Mouse (Mus musculus) hindbrain, embryonic 13.5 days (tissue): ENCODE measurements at regions not wholly inside any gene's neighbourhood (a gene's known extent, or its start where the extent isn't known, plus 50 kb on each side); places are given as distances from the start of the nearest gene placed in this dataset.

ENCODE experiments used
- ATAC-seq: fragments of 200-750 bp; cut with Nextera tagmentation; 2 replicates; pipeline ENCODE4 v1.8.0; 2017; ENCODE audit warnings: moderate TSS enrichment; ENCODE audit not compliant: low FRiP score
- H3K27ac ChIP-seq: fragments of 300-500 bp; sonication (generic); 2 replicates; pipeline ENCODE4 v1.5.1; 2015; ENCODE audit warnings: inconsistent platforms, mild to moderate bottlenecking, moderate library complexity
- H3K27me3 ChIP-seq: fragments of 300-500 bp; sonication (generic); 2 replicates; pipeline ENCODE4 v1.6.1; 2015; ENCODE audit warnings: mild to moderate bottlenecking, inconsistent platforms
- H3K36me3 ChIP-seq: fragments of 300-500 bp; sonication (generic); 2 replicates; pipeline ENCODE4 v1.6.1; 2015; ENCODE audit warnings: mild to moderate bottlenecking, inconsistent platforms
- H3K4me1 ChIP-seq: fragments of 300-500 bp; sonication (generic); replicated peaks from 2 replicates; pipeline ENCODE4 v1.6.1; 2015; ENCODE audit warnings: inconsistent platforms
- H3K4me2 ChIP-seq: fragments of 300-500 bp; sonication (generic); 2 replicates; pipeline ENCODE4 v1.6.1; 2015; ENCODE audit warnings: inconsistent platforms, mild to moderate bottlenecking, moderate library complexity
- H3K4me3 ChIP-seq: fragments of 300-500 bp; sonication (generic); 2 replicates; pipeline ENCODE4 v1.5.1; 2015; ENCODE audit warnings: mild to moderate bottlenecking, inconsistent platforms
- H3K9ac ChIP-seq: fragments of 300-500 bp; sonication (generic); 2 replicates; pipeline ENCODE4 v1.6.1; 2015; ENCODE audit warnings: mild to moderate bottlenecking, inconsistent platforms
- H3K9me3 ChIP-seq: fragments of 300-500 bp; sonication (generic); 2 replicates; pipeline ENCODE4 v1.6.1; 2016; ENCODE audit warnings: inconsistent platforms
- WGBS: fragments of 180-500 bp; shearing (Covaris S2); methylation state at CpG from one replicate; pipeline ENCODE4 v1.1.7; 2015; 5-methylcytosine and 5-hydroxymethylcytosine counted together

- Histone ChIP-seq H3K9ac (no peak overlapping the region), H3K4me2 (no peak overlapping the region), H3K27me3 (no peaks in the 10 kb centered on the region), H3K4me1 (no peaks in the 10 kb centered on the region), H3K36me3 (no peaks in the 10 kb centered on the region), H3K9me3 (no peaks in the 10 kb centered on the region), H3K4me3 (no peak overlapping the region), H3K27ac (no peak overlapping the region)
- ATAC-seq, result no peak
- 85% methylated on average over 14 of the region's 14 CpGs for WGBS
Measured at GRCm38 (mm10) chr4:9046436-9046835, 807.6 kb upstream of the Car8 start.

DNA sequence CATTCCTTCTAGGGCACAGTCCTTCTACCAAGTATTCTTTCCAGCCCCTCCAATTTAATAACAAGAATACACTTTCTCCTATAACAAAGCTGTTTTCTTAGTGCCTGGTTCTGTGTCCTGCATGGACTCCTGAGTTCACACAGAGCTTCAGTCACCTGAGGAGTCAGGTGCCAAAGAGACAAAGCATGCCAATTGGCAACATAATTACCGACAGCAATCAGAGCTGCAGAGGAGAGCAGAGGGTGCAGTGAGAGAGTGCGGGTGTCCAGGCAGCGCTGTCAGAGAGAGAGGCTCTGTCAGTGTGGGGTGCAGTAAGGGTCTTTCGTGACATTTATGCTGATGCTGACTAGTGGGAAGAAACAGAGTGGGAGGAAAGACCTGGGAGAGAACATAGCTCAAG, 807.2 kb upstream of the Car8 start:
- no peak overlapping the region for H3K4me3 ChIP-seq
- H3K27me3 ChIP-seq, result no peaks in the 10 kb centered on the region
- no peak overlapping the region for H3K9ac ChIP-seq
- no peak overlapping the region for H3K27ac ChIP-seq
- WGBS, result 80% methylated on average over 4 of the region's 4 CpGs
- H3K9me3 ChIP-seq, result no peaks in the 10 kb centered on the region
- ATAC-seq, result no peak
- no peaks in the 10 kb centered on the region for H3K4me1 ChIP-seq
- H3K36me3 ChIP-seq, result no peaks in the 10 kb centered on the region
- H3K4me2 ChIP-seq, result no peak overlapping the region

- WGBS, result 95% methylated on average over 4 of the region's 4 CpGs
- H3K4me1 ChIP-seq, result peaks cover 6% of the 10 kb centered on the region; the same call in 1 of the 2 replicates
- no peak for ATAC-seq
- H3K9me3 ChIP-seq, result no peaks in the 10 kb centered on the region
- 0 out of 2 replicates have a peak, but pooled peaks cover 3% of the 10 kb centered on the region for H3K27me3 ChIP-seq
- no peak overlapping the region for H3K9ac ChIP-seq
- no peak overlapping the region for H3K4me2 ChIP-seq
- no peaks in the 10 kb centered on the region for H3K36me3 ChIP-seq
- no peak overlapping the region for H3K4me3 ChIP-seq
- H3K27ac ChIP-seq, result no peak overlapping the region
Measured at GRCm38 (mm10) chr4:9036005-9036404, 797.2 kb upstream of the Car8 start.

- Histone ChIP-seq H3K27ac (no peak overlapping the region), H3K9ac (no peak overlapping the region), H3K9me3 (no peaks in the 10 kb centered on the region), H3K4me3 (no peak overlapping the region), H3K27me3 (0 out of 2 replicates have a peak, but pooled peaks cover 3% of the 10 kb centered on the region), H3K36me3 (no peaks in the 10 kb centered on the region), H3K4me2 (no peak overlapping the region), H3K4me1 (peaks cover 6% of the 10 kb centered on the region; the same call in 1 of the 2 replicates)
- ATAC-seq, result peak; percentile 58
- 69% methylated on average over 4 of the region's 4 CpGs for WGBS
Measured at GRCm38 (mm10) chr4:9035350-9035749, 796.5 kb upstream of the Car8 start.

- WGBS, result 54% methylated on average over 4 of the region's 4 CpGs
- Histone ChIP-seq H3K36me3 (no peaks in the 10 kb centered on the region), H3K27ac (no peak overlapping the region), H3K27me3 (0 out of 2 replicates have a peak, but pooled peaks cover 3% of the 10 kb centered on the region), H3K9ac (no peak overlapping the region), H3K4me2 (no peak overlapping the region), H3K4me3 (no peak overlapping the region), H3K4me1 (peaks cover 6% of the 10 kb centered on the region; the same call in 1 of the 2 replicates), H3K9me3 (no peaks in the 10 kb centered on the region)
- no peak for ATAC-seq
Measured at GRCm38 (mm10) chr4:9034280-9034679, 795.4 kb upstream of the Car8 start.

- H3K4me3 ChIP-seq, result no peak overlapping the region
- no peak for ATAC-seq
- H3K36me3 ChIP-seq, result no peaks in the 10 kb centered on the region
- no peak overlapping the region for H3K9ac ChIP-seq
- H3K9me3 ChIP-seq, result no peaks in the 10 kb centered on the region
- H3K27me3 ChIP-seq, result 0 out of 2 replicates have a peak, but pooled peaks cover 3% of the 10 kb centered on the region
- H3K4me2 ChIP-seq, result no peak overlapping the region
- no peak overlapping the region for H3K27ac ChIP-seq
- peaks cover 16% of the 10 kb centered on the region for H3K4me1 ChIP-seq
- 86% methylated on average over 6 of the region's 6 CpGs for WGBS
Measured at GRCm38 (mm10) chr4:9033106-9033642, 794.3 kb upstream of the Car8 start.

DNA sequence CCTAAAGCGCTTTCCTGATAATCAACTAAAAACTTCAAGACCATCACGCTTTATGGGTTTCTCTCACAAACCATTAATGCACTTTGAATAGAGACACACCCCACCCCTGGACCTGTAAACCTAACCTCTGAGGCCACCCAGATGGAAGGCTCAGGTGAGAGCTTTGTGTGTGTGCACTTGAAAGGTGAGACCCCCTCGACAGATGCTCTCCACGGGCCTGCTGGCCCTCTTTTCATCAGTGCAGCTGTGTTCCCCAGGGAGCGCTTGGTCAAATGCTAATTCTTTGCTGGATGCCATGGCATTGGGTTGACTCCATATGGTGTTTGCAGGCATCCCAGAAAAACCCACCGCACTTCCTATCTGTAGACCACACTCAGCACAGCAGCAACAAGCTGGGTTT, 792.8 kb upstream of the Car8 start:
- no peaks in the 10 kb centered on the region for H3K27me3 ChIP-seq
- no peak for ATAC-seq
- H3K4me2 ChIP-seq, result no peak overlapping the region
- H3K9ac ChIP-seq, result no peak overlapping the region
- WGBS, result 40% methylated on average over 6 of the region's 6 CpGs
- H3K4me3 ChIP-seq, result no peak overlapping the region
- peaks cover 27% of the 10 kb centered on the region for H3K4me1 ChIP-seq
- no peak overlapping the region for H3K27ac ChIP-seq
- no peaks in the 10 kb centered on the region for H3K9me3 ChIP-seq
- no peaks in the 10 kb centered on the region for H3K36me3 ChIP-seq

DNA sequence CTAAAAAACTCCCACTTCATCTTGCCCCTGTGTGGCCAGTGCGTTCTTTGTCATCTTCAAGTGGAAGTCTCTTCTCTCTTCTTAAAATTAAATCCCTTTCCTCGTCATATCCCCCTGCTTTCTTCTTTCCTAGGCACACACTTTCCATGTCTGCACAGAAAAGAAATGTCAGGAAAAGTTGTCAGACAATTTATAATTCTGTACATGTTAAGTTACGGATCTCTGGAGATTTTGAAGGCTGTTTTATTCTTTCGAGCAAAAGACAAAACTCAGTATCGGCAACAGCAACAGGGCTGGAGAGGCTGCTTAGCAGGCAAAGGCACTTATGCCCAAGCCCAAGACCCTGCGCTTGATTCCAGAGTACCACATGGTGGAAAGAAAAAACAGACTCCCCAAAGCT, 790.1 kb upstream of the Car8 start:
- Histone ChIP-seq H3K9ac (no peak overlapping the region), H3K4me3 (peak overlapping the region; percentile 43)
- ATAC-seq, result no peak

GRCm38 (mm10) chr4:9028475-9028874, 789.6 kb upstream of the Car8 start:
- Histone ChIP-seq H3K4me3 (peak overlapping the region; percentile 43), H3K9ac (peak overlapping the region; percentile 65), H3K9me3 (no peaks in the 10 kb centered on the region), H3K27me3 (no peaks in the 10 kb centered on the region), H3K4me2 (peak overlapping the region; percentile 83), H3K36me3 (no peaks in the 10 kb centered on the region), H3K27ac (peak overlapping the region; percentile 61), H3K4me1 (peaks cover 27% of the 10 kb centered on the region)
- peak; percentile 37; the same call in 1 of the 2 replicates for ATAC-seq
- WGBS, result 1% methylated on average over 12 of the region's 12 CpGs

More for the DNA sequence above, 790.1 kb upstream of the Car8 start:
- Histone ChIP-seq H3K4me1 (peaks cover 27% of the 10 kb centered on the region), H3K27ac (no peak overlapping the region), H3K4me2 (peak overlapping the region; percentile 83), H3K9me3 (no peaks in the 10 kb centered on the region), H3K36me3 (no peaks in the 10 kb centered on the region), H3K27me3 (no peaks in the 10 kb centered on the region)
- 25% methylated on average over 6 of the region's 6 CpGs for WGBS

DNA sequence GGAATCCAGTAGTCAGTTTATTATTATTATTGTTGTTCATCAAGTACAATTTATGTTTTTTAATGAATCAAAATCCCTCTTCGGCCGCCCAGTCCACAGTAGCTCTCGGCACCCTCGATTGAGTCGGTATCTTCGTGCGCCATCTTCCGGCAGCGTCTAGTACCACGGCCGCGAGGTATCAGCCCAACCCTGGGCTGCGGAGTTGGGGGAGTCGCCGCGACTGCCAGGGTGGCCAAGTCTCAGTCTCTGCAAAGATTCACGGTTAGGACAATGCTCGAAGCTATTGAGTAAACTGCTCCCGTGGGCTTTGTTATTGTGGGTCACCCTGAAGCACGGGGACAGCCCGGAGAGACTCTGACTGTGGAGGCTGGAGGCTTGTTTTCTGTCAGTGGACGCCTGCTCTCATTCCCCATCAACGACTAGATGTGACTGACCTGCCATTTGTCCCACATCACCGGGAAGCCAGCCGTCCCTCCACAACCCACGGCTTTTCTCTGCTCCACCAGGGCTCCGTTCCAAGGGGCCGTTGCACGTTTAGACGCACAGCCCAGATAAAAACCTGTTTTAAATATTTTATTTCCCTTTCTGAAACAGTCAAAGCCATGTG, 789.1 kb upstream of the Car8 start:
- WGBS, result under 1% methylated on average over 30 of the region's 30 CpGs

GRCm38 (mm10) chr4:9027383-9027782, 788.5 kb upstream of the Car8 start:
- Histone ChIP-seq H3K27me3 (no peaks in the 10 kb centered on the region), H3K4me2 (peak overlapping the region; percentile 83), H3K4me1 (peaks cover 27% of the 10 kb centered on the region), H3K4me3 (no peak overlapping the region), H3K9ac (no peak overlapping the region), H3K27ac (peak overlapping the region; percentile 62), H3K9me3 (no peaks in the 10 kb centered on the region), H3K36me3 (no peaks in the 10 kb centered on the region)
- peak; percentile 65; the same call in 1 of the 2 replicates for ATAC-seq
- WGBS, result 13% methylated on average over 7 of the region's 7 CpGs

More for the DNA sequence above, 789.1 kb upstream of the Car8 start:
- H3K4me2 ChIP-seq, result peak overlapping the region; percentile 83
- peaks cover 27% of the 10 kb centered on the region for H3K4me1 ChIP-seq
- peak overlapping the region; percentile 43 for H3K4me3 ChIP-seq
- no peaks in the 10 kb centered on the region for H3K9me3 ChIP-seq
- peak; percentile 91 for ATAC-seq
- no peaks in the 10 kb centered on the region for H3K36me3 ChIP-seq
- no peaks in the 10 kb centered on the region for H3K27me3 ChIP-seq
- peak overlapping the region; percentile 61 for H3K27ac ChIP-seq
- peak overlapping the region; percentile 65 for H3K9ac ChIP-seq

DNA sequence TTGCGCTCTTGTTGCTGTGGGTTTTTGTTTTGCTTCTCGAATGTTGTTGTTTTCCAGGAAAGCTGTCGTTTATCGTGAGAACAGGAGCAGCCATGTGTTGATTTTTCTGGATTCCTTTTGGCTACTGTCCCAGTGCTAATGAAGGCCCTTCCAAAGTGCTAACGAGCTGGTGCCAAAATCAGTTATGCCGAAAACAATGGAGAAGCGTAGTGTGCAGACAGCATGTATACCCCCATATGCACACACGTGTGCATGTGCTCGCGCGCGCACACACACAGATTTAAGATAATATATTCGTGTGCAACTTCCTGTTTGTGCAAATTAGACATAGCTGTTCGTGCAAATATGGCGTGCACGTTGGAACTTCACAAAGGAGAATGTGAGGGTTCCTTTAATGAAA, 788.0 kb upstream of the Car8 start:
- no peak overlapping the region for H3K4me2 ChIP-seq
- H3K9me3 ChIP-seq, result no peaks in the 10 kb centered on the region
- peak overlapping the region; percentile 62; the same call in 1 of the 2 replicates for H3K27ac ChIP-seq
- no peaks in the 10 kb centered on the region for H3K36me3 ChIP-seq
- H3K27me3 ChIP-seq, result no peaks in the 10 kb centered on the region
- H3K9ac ChIP-seq, result no peak overlapping the region
- ATAC-seq, result no peak
- 56% methylated on average over 16 of the region's 16 CpGs for WGBS
- H3K4me3 ChIP-seq, result no peak overlapping the region
- peaks cover 27% of the 10 kb centered on the region for H3K4me1 ChIP-seq
